Mouse (Mus musculus) hindbrain, embryonic 15.5 days (tissue): ENCODE measurements around the gene Wdtc1. TPM values are rescaled to one million over a fixed set of nuclear protein-coding genes. Genes with fewer than 3 reads are reported as not detected.

Experiments used
- ATAC-seq: fragments of 200-750 bp; cut with Nextera tagmentation; 2 replicates; pipeline ENCODE4 v1.8.0; 2017; ENCODE audit warnings: low read depth, moderate number of reproducible peaks, moderate TSS enrichment; ENCODE audit not compliant: low FRiP score
- H3K27ac ChIP-seq: fragments of 300-500 bp; sonication (generic); replicated peaks from 2 replicates; pipeline ENCODE4 v1.5.1; 2015; ENCODE audit warnings: mild to moderate bottlenecking, inconsistent platforms
- H3K27me3 ChIP-seq: fragments of 300-500 bp; sonication (generic); 2 replicates; pipeline ENCODE4 v1.6.1; 2015; ENCODE audit warnings: control low read depth, inconsistent platforms
- H3K36me3 ChIP-seq: fragments of 300-500 bp; sonication (generic); 2 replicates; pipeline ENCODE4 v1.6.1; 2015; ENCODE audit warnings: control low read depth, inconsistent platforms
- H3K4me1 ChIP-seq: fragments of 300-500 bp; sonication (generic); replicated peaks from 2 replicates; pipeline ENCODE4 v1.6.1; 2015; ENCODE audit warnings: control low read depth, inconsistent platforms
- H3K4me2 ChIP-seq: fragments of 300-500 bp; sonication (generic); 2 replicates; pipeline ENCODE4 v1.6.1; 2015; ENCODE audit warnings: moderate library complexity, mild to moderate bottlenecking, inconsistent platforms
- H3K4me3 ChIP-seq: fragments of 300-500 bp; sonication (generic); 2 replicates; pipeline ENCODE4 v1.5.1; 2015; ENCODE audit warnings: mild to moderate bottlenecking, inconsistent platforms
- H3K9ac ChIP-seq: fragments of 300-500 bp; sonication (generic); 2 replicates; pipeline ENCODE4 v1.6.1; 2015; ENCODE audit warnings: inconsistent platforms
- H3K9me3 ChIP-seq: fragments of 300-500 bp; sonication (generic); 2 replicates; pipeline ENCODE4 v1.6.1; 2016; ENCODE audit warnings: control low read depth, inconsistent platforms
- WGBS: fragments of 180-500 bp; shearing (Covaris S2); methylation state at CpG from one replicate; pipeline ENCODE4 v1.1.7; 2015; 5-methylcytosine and 5-hydroxymethylcytosine counted together
- microRNA-seq: library from miRNA; unstranded; fragments of <30 nt; microRNA quantifications from one replicate; pipeline ENCODE4, GENCODE M21; 2016
- polyA plus RNA-seq: library from polyadenylated mRNA; unstranded; fragments of >200 nt; fragmentation: Nextera tagmentation; extraction: Ambion mirVana; gene quantifications from 2 replicates; pipeline ENCODE4 v1.2.1, GENCODE M21; 2015

Wdtc1 gene
- polyA plus RNA-seq, 1 experiment from 2014 or later: 24.0 TPM

DNA sequence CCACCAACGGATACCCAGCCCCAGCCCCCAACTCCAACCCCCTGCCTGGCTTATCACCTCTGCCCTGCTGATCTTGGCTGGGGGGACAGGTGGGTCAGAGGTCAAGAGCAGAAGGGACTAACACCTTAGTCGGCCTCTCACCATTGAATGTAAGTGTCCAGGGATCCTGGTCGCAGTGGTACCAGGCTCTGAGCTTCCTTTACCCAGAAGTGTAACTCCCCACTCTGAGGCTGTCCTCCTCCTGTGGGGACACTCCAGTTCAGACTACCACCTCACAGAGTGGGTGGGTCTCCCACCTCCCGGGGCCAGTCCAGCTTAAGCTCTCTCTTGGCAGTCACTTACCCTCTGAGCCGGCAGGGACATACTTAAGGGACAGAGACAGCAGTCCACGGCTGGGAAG lies 97.9 kb downstream of the Wdtc1 start:
- Histone ChIP-seq H3K4me2 (no peak overlapping the region), H3K4me1 (peaks cover 8% of the 10 kb centered on the region), H3K27ac (no peak overlapping the region), H3K9ac (no peak overlapping the region), H3K4me3 (no peak overlapping the region), H3K27me3 (peaks cover 40% of the 10 kb centered on the region), H3K9me3 (no peaks in the 10 kb centered on the region), H3K36me3 (no peaks in the 10 kb centered on the region)
- WGBS: 72% methylated on average over 6 of the region's 6 CpGs
- no peak for ATAC-seq

DNA sequence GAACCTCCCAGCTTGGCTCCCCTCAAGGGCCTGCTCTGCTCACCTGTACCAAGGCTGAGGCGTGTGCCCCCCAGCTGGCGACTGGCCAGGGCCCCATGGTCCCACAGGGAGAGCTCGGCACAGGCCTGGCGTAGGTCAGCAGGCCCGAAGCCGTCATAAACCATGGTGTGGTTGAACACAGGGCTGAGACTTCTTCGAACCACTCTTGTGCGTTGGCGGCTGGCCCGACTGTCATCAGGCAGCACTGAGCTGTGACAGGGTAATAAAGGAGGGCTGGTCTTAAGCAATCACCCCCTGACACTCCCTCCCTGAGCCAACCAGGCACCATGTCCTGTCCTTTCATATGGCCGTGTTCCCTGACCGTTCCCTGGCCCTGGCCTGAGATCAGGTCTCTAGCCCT lies 99.9 kb downstream of the Wdtc1 start:
- whole genome bisulfite sequencing: 75% methylated on average over 12 of the region's 12 CpGs
- Histone ChIP-seq H3K27ac (no peak overlapping the region), H3K4me2 (no peak overlapping the region), H3K4me3 (no peak overlapping the region), H3K9ac (no peak overlapping the region), H3K9me3 (no peaks in the 10 kb centered on the region), H3K36me3 (no peaks in the 10 kb centered on the region), H3K4me1 (peaks cover 8% of the 10 kb centered on the region), H3K27me3 (peaks cover 54% of the 10 kb centered on the region)
- no peak for ATAC-seq

DNA sequence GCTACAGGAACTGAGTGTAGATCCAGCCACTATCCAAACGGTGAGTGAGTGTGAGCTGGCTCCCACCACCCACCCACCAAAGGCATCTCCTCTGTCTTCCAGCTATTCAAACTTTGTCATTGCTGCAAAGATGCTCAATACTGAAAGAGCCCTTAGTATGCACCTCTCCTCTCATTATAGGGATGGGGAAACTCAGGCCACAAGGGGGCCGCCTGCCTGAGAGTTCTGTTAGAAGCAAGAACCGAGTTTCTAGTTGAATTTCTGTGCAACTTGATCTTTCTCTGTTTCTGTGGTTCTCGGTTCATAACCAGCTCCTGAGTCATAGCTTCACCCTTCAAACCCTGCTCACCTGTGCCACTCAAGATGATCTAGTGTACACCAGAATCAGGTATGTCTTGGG lies 101.2 kb downstream of the Wdtc1 start:
- Histone ChIP-seq H3K9ac (no peak overlapping the region), H3K27ac (no peak overlapping the region), H3K4me1 (peaks cover 8% of the 10 kb centered on the region), H3K4me2 (no peak overlapping the region), H3K27me3 (peaks cover 62% of the 10 kb centered on the region), H3K36me3 (no peaks in the 10 kb centered on the region), H3K9me3 (no peaks in the 10 kb centered on the region), H3K4me3 (no peak overlapping the region)
- no peak for ATAC-seq
- whole genome bisulfite sequencing: 46% methylated on average over 4 of the region's 4 CpGs

DNA sequence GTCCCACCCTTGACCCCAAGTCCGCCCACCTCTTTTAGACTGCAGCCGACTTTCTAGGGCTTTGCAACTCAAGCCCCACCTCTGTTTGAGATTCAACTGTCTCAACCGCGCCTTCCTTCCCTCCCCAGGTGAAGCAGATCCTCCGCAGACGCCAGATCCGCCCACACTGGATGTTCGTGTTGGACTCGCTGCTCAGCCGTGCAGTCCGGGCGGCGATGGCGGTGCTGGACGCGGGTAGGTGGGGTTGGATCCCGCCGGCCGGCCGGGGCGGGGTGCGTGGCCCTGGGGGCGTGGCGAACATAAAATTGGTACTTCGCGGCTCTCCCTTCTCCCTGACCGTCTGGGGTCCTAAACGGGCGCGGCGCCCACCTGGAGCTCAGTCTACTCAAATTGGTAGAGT lies 102.1 kb downstream of the Wdtc1 start:
- Histone ChIP-seq H3K36me3 (no peaks in the 10 kb centered on the region), H3K27ac (no peak overlapping the region), H3K4me3 (peak overlapping the region; percentile 29), H3K4me1 (peaks cover 8% of the 10 kb centered on the region), H3K9ac (no peak overlapping the region), H3K9me3 (no peaks in the 10 kb centered on the region), H3K27me3 (peaks cover 65% of the 10 kb centered on the region), H3K4me2 (peak overlapping the region; percentile 49)
- ATAC-seq: no peak
- 3% methylated on average over 31 of the region's 31 CpGs for WGBS

DNA sequence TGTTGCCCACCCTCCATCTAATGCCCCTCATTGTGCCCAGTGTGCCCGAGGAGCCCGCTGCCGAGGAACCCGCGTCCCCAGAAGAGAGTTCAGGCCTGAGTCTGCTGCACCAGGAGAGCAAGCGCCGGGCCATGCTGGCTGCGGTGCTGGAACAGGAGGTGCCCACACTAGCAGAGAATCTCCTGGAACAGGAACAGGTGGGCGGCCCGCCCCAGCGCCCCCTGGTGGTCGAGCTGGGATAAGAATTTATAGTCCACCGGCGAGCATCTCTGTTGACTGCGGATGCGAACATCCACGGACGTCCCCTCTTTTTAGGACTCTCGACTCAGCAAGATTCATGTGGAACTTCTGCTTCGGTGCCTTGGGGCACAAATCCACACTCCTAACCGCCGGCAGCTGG lies 102.7 kb downstream of the Wdtc1 start:
- ATAC-seq: no peak
- no peaks in the 10 kb centered on the region for H3K36me3 ChIP-seq
- H3K9ac ChIP-seq: no peak overlapping the region
- H3K4me1 ChIP-seq: peaks cover 8% of the 10 kb centered on the region
- H3K4me3 ChIP-seq: peak overlapping the region; percentile 29
- peak overlapping the region; percentile 49 for H3K4me2 ChIP-seq
- peaks cover 64% of the 10 kb centered on the region for H3K27me3 ChIP-seq
- WGBS: 4% methylated on average over 22 of the region's 22 CpGs
- H3K27ac ChIP-seq: no peak overlapping the region
- H3K9me3 ChIP-seq: no peaks in the 10 kb centered on the region

DNA sequence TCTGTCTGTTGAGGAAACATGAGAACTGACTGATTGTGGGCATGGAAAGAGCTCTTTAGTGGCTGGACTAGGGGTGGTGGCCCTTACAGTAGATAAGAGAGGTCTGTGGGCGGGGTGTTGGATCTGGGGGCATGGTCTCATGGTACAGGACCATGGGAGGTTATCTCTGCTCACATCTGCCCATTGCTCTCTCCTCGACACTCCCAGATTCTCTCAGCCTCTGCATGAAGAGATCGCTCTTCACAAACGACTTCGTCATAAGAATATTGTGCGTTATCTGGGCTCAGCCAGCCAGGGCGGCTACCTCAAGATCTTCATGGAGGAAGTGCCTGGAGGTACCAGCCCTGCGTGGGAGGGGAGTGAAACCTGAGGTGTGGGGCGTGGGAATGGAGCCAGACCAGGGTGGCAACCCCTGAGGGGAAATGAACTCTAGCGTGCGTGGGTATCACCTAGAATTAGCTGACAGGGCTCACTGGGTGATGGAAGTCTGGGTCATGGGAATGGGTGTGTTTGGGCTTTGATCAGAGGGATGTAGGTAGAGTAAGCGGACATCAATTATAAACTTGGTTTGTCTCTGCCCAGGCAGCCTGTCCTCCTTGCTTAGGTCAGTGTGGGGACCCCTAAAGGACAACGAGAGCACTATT lies 105.4 kb downstream of the Wdtc1 start:
- peaks cover 8% of the 10 kb centered on the region for H3K4me1 ChIP-seq
- no peaks in the 10 kb centered on the region for H3K36me3 ChIP-seq
- H3K4me3 ChIP-seq: no peak overlapping the region
- ATAC-seq: no peak
- WGBS: 84% methylated on average over 13 of the region's 13 CpGs
- no peak overlapping the region for H3K9ac ChIP-seq
- H3K27ac ChIP-seq: no peak overlapping the region
- peaks cover 79% of the 10 kb centered on the region for H3K27me3 ChIP-seq
- no peaks in the 10 kb centered on the region for H3K9me3 ChIP-seq
- H3K4me2 ChIP-seq: no peak overlapping the region

DNA sequence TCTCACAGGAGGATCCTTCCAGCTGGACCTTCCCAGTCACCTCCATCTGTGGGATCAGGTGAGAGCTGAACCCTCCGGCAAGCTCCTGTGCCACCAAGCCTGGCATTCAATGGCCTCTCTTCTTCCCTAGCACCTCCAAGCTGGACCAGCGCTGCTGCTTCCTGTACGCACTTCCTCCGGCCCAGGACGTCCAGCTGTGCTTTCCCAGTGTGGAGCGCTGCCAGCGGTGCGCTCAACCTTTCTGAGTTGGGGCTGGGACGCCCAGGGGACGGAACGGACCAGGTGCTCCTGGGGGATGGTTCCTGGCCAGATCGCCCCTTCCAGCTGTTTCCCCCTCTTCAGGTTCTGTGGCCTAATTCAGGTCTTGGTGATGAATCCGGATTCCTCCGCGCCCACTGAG lies 106.2 kb downstream of the Wdtc1 start:
- no peak overlapping the region for H3K4me3 ChIP-seq
- H3K9me3 ChIP-seq: no peaks in the 10 kb centered on the region
- no peaks in the 10 kb centered on the region for H3K36me3 ChIP-seq
- H3K9ac ChIP-seq: no peak overlapping the region
- 31% methylated on average over 15 of the region's 15 CpGs for WGBS
- H3K4me1 ChIP-seq: peaks cover 8% of the 10 kb centered on the region
- no peak for ATAC-seq
- H3K4me2 ChIP-seq: no peak overlapping the region
- H3K27ac ChIP-seq: no peak overlapping the region
- peaks cover 80% of the 10 kb centered on the region for H3K27me3 ChIP-seq

DNA sequence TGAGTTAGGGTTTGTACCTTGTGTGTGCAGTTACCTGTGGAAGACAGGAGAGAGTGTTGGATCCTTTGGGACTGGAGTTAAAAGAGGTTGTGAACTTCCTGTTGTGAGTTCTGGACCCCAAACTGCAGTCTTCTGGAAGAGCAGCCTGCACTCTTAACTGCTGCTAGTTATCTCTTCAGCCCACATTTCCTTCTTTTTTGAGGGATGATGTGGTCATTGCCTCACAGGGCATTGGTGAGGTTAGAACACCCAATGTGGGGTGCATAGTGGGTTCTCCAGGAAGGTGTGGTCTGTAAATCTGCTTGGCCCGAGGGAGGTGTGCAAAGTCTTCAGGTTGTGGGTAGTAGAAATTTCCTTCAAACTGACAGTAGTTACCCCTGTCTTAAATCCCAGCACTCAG lies 109.0 kb downstream of the Wdtc1 start:
- Histone ChIP-seq H3K27me3 (peaks cover 77% of the 10 kb centered on the region), H3K27ac (no peak overlapping the region), H3K9me3 (no peaks in the 10 kb centered on the region), H3K4me2 (no peak overlapping the region), H3K36me3 (no peaks in the 10 kb centered on the region), H3K4me3 (no peak overlapping the region), H3K4me1 (peaks cover 10% of the 10 kb centered on the region), H3K9ac (no peak overlapping the region)
- ATAC-seq: no peak
- WGBS: 78% methylated on average over 1 of the region's 1 CpGs

DNA sequence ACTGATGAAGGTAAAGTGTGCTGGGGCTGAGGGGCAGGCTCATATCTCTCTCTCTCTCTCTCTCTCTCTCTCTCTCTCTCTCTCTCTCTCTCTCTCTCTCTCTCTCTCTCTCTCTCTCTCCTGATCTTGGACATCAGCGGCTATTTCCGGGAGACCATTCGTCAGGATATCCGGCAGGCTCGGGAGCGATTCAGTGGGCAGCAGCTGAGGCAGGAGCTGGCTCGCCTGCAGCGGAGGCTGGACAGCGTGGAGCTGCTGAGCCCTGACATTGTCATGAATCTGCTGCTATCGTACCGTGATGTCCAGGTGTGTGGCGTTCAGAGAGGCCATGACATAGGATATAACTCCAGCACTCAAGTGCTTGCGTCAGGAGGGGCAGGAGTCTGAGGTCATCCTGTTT lies 109.7 kb downstream of the Wdtc1 start:
- ATAC-seq: no peak
- WGBS: 47% methylated on average over 11 of the region's 13 CpGs
- Histone ChIP-seq H3K27me3 (peaks cover 76% of the 10 kb centered on the region), H3K9me3 (no peaks in the 10 kb centered on the region), H3K4me1 (peaks cover 10% of the 10 kb centered on the region), H3K27ac (no peak overlapping the region), H3K36me3 (no peaks in the 10 kb centered on the region), H3K4me3 (no peak overlapping the region), H3K4me2 (no peak overlapping the region), H3K9ac (no peak overlapping the region)

DNA sequence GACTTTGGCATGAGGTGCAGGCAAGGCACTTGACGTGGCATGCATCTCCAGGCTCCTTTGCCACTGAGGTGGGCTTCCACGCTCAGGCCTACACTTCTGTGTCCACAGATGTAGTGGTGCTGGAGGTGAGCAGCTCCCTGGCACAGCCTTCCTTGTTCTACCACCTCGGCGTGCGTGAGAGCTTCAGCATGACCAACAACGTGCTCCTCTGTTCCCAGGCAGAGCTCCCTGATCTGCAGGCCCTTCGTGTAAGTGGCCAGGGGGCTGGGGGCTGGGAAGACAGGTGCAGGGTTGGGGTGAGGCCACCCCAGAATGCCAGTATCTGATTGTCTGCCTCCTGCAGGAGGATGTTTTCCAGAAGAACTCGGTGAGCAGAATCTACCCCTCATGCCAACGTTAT lies 110.6 kb downstream of the Wdtc1 start:
- 50% methylated on average over 9 of the region's 9 CpGs for WGBS
- peaks cover 71% of the 10 kb centered on the region for H3K27me3 ChIP-seq

More for the DNA sequence above, 110.6 kb downstream of the Wdtc1 start:
- Histone ChIP-seq H3K27ac (no peak overlapping the region), H3K9ac (no peak overlapping the region), H3K4me1 (peaks cover 10% of the 10 kb centered on the region), H3K4me3 (no peak overlapping the region), H3K9me3 (no peaks in the 10 kb centered on the region), H3K36me3 (no peaks in the 10 kb centered on the region), H3K4me2 (no peak overlapping the region)
- no peak for ATAC-seq

Small RNA genes lying within 50 kb of the gene (microRNA-seq; reads per million reads assigned to microRNA genes)
- gene Mir5122: 1.3 reads per million

Other genes with a start within 250 kb of the Wdtc1 start
- gene Wasf2, start 223.0 kb downstream of the Wdtc1 start, polyA plus RNA-seq: 30.3 and 31.1 TPM in 2 replicates
- 3.0 and 4.5 TPM in 2 replicates for gene Cd164l2, start 141.3 kb downstream of the Wdtc1 start, polyA plus RNA-seq
- gene Gpr3, start 140.9 kb downstream of the Wdtc1 start, polyA plus RNA-seq: 1.6 and 2.7 TPM in 2 replicates
- gene Map3k6, start 112.7 kb downstream of the Wdtc1 start, polyA plus RNA-seq: 1.8 and 2.2 TPM in 2 replicates
- 0.32 and 0.35 TPM in 2 replicates for gene Sytl1, start 90.4 kb downstream of the Wdtc1 start, polyA plus RNA-seq
- 109 and 121 TPM in 2 replicates for gene Tmem222, start 75.7 kb downstream of the Wdtc1 start, polyA plus RNA-seq
- 8.1 and 10.1 TPM in 2 replicates for gene Slc9a1, start 16.2 kb upstream of the Wdtc1 start, polyA plus RNA-seq
- 0.49 and 0.58 TPM in 2 replicates for gene Tent5b, start 126.7 kb upstream of the Wdtc1 start, polyA plus RNA-seq
- 10.8 and 10.9 TPM in 2 replicates for gene Trnp1, start 145.1 kb upstream of the Wdtc1 start, polyA plus RNA-seq
- 0.39 and 0.74 TPM in 2 replicates for gene Kdf1, start 165.5 kb upstream of the Wdtc1 start, polyA plus RNA-seq
- gene Nudc, start 192.5 kb upstream of the Wdtc1 start, polyA plus RNA-seq: 253 and 272 TPM in 2 replicates
- gene Nr0b2, start 199.9 kb upstream of the Wdtc1 start, polyA plus RNA-seq: not detected in 2 replicates
- 7.1 and 8.6 TPM in 2 replicates for gene Gpatch3, start 221.3 kb upstream of the Wdtc1 start, polyA plus RNA-seq
- gene Gpn2, start 230.9 kb upstream of the Wdtc1 start, polyA plus RNA-seq: 17.6 and 19.7 TPM in 2 replicates
- 2.2 TPM in 2 replicates for gene Sfn, start 248.7 kb upstream of the Wdtc1 start, polyA plus RNA-seq